Mouse (Mus musculus) olfactory bulb, adult 2 months (tissue): Measurements from ENCODE around the gene Zbtb9. TPM values are rescaled to one million over a fixed set of nuclear protein-coding genes. Genes with fewer than 3 reads are reported as not detected.

Experiments
- H3K27ac ChIP-seq: fragments of 200-500 bp; 2 replicates; pipeline ENCODE4 v1.5.1; 2012; ENCODE audit warnings: low read depth, low read length; ENCODE audit not compliant: insufficient read depth
- H3K4me1 ChIP-seq: fragments of 200-500 bp; 2 replicates; pipeline ENCODE4 v1.6.1; 2012; ENCODE audit warnings: low read length; ENCODE audit not compliant: control insufficient read depth, insufficient read depth
- H3K4me3 ChIP-seq: fragments of 200-500 bp; 2 replicates; pipeline ENCODE4 v1.5.1; 2012; ENCODE audit warnings: mild to moderate bottlenecking, low read depth, low read length, moderate library complexity; ENCODE audit not compliant: insufficient read depth
- CTCF ChIP-seq: fragments of 200-500 bp; IDR thresholded peaks from 2 replicates; pipeline ENCODE4 v1.5.1; 2012; ENCODE audit warnings: low read depth, mild to moderate bottlenecking, low read length, moderate library complexity; ENCODE audit not compliant: insufficient read depth
- POLR2A ChIP-seq: fragments of 200-500 bp; IDR thresholded peaks from 2 replicates; pipeline ENCODE4 v1.6.1; 2012; ENCODE audit warnings: mild to moderate bottlenecking, low read depth, low read length, moderate library complexity; ENCODE audit not compliant: insufficient read depth
- WGBS: fragments of 180-500 bp; shearing (Covaris S2); methylation state at CpG from one replicate; pipeline ENCODE4 v1.1.7; 2018; 5-methylcytosine and 5-hydroxymethylcytosine counted together
- polyA plus RNA-seq: library from polyadenylated mRNA; stranded (reverse); fragments of >200 nt; gene quantifications from 2 replicates; pipeline ENCODE4 v1.2.4, GENCODE M21; 2012; ENCODE audit warnings: low replicate concordance; ENCODE audit not compliant: missing spikeins, insufficient read depth, insufficient read length

The Zbtb9 gene
- polyA plus RNA-seq, 1 experiment: 109 TPM

DNA sequence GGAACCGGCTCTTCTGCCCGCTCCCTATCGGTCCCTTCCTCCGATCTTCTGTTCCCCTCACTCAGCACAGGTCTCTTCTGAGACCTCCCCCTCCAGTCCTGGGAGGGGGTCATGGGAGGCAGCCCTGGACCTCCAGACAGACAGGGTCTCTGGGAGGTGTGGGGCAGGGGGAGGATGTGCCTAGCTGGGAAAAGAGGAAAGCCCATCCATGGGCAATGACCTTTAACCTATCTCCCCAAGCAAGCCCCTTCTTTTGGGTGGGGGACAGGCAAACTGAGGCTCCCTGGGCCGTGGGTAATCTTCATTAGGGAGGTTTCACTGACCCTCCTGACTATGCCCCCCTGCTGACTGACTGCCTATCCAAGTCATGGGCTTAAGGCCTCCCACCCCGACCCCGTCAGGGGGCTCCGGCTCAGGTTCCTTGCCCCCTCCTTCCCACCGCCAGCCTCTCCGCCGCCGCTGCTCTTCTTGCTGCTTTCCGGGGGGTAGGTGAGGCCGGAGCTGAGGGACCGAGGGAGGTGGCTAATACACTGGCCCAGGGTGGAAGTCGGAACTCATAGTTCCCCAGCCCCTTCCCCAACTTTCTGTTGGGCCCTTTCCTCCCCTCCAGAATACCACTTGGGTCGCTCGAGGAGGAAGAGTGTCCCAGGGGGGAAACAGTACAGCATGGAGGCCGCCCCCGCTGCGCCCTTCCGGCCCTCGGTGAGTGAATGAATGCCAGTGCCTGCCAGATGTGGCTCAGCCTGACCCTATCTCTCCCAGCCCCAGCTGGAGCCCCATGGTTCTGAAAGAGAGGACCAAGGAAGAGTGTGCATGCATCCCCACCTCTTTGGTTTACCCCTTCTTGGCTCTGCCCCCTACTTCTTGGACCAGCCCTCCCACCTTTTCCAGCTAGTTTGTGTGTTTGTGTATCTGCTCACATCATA is 20.8 kb upstream of the Zbtb9 start:
- Histone ChIP-seq H3K4me3 (peak overlapping the region; percentile 65), H3K27ac (peak overlapping the region; percentile 96), H3K4me1 (peaks cover 52% of the 10 kb centered on the region)
- TF ChIP-seq CTCF (no peak), POLR2A (peak; percentile 10; the same call in 1 of the 2 replicates)
- 13% methylated on average over 23 of the region's 23 CpGs for WGBS

DNA sequence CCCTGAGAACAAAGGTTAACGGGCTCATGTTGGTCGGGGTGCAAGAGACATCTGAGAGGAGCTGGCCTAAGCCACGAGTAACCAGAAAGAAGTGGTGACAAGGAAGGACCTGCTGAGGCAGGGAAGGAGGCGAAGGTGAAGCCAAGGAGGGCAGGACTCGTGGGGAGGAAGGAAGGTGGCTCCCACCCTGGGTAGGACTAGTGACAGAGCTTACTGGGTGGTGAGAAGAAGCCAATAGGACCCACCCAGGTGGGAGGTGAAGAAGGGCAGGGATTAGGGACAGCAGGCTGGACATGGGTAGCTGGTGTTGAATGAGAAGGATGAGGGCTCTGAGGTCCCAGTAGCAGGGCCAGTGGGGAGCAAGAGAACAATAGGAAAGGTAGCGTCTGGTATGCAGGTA is 19.8 kb upstream of the Zbtb9 start:
- Histone ChIP-seq H3K4me3 (peak overlapping the region; percentile 65), H3K4me1 (peaks cover 56% of the 10 kb centered on the region), H3K27ac (peak overlapping the region; percentile 96)
- WGBS: 18% methylated on average over 6 of the region's 6 CpGs
- TF ChIP-seq POLR2A (no peak), CTCF (no peak)

DNA sequence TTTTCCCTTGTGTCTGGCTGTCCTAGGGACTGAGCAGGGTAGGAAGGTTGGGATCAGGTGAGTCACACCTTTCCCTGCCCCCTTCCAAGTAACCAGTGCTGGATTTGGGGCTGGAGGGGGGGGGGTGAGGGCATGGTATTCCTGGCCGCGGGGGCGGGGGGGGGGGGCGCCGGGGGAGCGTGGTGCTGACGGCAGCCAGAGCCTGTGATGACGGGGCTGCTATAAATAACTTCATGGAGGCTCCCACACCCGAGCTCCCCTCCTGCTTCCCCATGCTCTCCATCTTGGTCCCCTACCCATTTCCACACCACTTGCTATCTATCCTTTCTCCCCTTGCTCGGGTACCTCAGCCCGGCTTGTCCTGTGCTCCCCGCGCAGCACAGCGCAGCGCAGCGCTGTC is 19.2 kb upstream of the Zbtb9 start:
- 21% methylated on average over 13 of the region's 16 CpGs for WGBS
- Histone ChIP-seq H3K4me3 (peak overlapping the region; percentile 65), H3K27ac (peak overlapping the region; percentile 96), H3K4me1 (peaks cover 61% of the 10 kb centered on the region)
- TF ChIP-seq CTCF (no peak), POLR2A (no peak)

DNA sequence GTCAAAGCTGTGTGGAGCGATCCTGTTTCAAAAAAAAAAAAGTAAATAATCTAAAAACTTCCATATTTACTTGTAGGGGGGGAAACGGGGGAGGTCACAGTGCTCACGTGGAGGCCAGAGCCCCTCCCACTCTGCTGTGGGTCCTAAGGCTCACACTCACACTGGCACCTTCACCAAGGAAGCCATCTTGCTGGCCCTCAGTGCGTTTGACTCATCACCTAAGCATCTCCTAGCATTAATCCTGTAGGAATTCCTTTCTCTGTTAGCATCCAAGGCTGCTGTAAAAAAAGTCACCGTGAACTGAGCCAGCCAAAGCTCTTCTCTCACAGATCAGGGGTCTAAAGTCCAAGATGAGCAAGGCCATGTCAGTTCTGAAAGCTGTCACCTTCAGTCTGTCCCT is 16.7 kb upstream of the Zbtb9 start:
- peaks cover 74% of the 10 kb centered on the region for H3K4me1 ChIP-seq
- no peak overlapping the region for H3K4me3 ChIP-seq
- 0 out of 2 replicates have a peak overlapping the region, but pooled peaks have one; percentile 12 for H3K27ac ChIP-seq
- 65% methylated on average over 5 of the region's 5 CpGs for WGBS
- no peak for TF ChIP-seq POLR2A
- no peak for TF ChIP-seq CTCF

DNA sequence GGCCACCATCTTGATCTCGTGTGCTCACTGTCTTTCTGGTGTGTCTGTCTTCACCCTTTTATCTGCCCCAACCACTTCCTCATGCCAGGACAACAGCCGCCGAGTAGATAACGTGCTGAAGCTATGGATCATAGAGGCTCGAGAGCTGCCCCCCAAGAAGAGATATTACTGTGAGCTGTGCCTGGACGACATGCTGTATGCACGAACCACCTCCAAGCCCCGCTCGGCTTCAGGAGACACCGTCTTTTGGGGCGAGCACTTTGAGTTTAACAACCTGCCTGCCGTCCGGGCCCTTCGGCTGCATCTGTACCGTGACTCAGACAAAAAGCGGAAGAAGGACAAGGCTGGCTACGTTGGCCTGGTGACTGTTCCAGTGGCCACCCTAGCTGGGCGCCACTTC is 16.1 kb upstream of the Zbtb9 start:
- Histone ChIP-seq H3K4me1 (peaks cover 77% of the 10 kb centered on the region), H3K27ac (no peak overlapping the region), H3K4me3 (no peak overlapping the region)
- WGBS: 88% methylated on average over 18 of the region's 18 CpGs
- no peak for TF ChIP-seq POLR2A
- no peak for TF ChIP-seq CTCF

DNA sequence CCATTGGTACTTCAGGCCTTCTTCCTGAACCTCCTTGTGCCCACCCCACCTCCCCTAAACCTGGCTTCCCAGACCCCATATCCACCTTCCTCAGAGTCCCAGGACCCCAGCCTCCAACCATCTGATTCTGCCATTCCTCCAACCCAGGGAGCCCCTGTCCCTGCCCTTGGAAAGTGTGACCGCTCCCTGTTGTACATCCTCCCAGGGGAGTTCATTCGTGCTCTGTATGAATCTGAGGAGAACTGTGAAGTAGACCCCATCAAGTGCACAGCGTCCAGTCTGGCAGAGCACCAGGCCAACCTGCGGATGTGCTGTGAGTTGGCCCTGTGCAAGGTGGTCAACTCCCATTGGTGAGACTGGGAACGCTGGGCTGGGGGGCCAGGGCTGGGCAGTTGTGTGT is 15.1 kb upstream of the Zbtb9 start:
- H3K27ac ChIP-seq: no peak overlapping the region
- TF ChIP-seq CTCF (no peak), POLR2A (no peak)
- 89% methylated on average over 5 of the region's 5 CpGs for WGBS
- peaks cover 70% of the 10 kb centered on the region for H3K4me1 ChIP-seq
- H3K4me3 ChIP-seq: no peak overlapping the region

DNA sequence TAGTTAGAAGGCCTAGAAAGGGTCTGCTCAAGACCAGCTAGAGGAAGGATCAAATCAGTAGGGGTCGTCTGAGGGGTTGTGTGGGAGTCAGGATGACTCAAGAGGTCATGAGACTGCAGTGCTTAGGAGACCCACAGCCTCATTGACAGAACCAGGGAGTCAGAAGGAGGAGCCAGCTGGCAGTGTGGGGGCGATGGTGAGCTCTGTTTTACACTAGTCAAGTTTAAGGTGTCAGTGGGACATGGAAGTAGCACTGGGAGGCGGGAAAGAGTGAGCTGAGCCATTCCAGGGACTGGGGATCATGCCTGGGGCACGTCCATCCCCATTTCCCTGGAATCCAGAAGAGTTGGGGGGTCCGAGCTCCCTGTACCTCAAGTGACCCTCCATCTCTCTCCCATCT is 14.1 kb upstream of the Zbtb9 start:
- Histone ChIP-seq H3K4me1 (peaks cover 63% of the 10 kb centered on the region), H3K27ac (peak overlapping the region; percentile 72), H3K4me3 (no peak overlapping the region)
- 40% methylated on average over 5 of the region's 5 CpGs for WGBS
- no peak for TF ChIP-seq CTCF

DNA sequence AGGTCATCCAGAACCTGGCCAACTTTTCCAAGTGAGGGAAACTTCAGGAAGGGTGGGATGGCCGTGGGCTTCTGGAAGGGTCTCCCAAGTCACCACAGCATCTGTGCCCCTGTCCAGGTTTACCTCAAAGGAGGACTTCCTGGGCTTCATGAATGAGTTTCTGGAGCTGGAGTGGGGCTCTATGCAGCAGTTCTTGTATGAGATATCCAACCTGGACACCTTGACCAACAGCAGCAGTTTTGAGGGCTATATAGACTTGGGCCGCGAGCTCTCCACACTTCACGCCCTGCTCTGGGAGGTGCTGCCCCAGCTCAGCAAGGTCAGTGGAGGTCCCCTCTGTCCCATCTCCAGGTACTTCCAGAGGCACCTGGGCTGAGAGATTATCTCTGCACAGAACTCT is 13.2 kb upstream of the Zbtb9 start:
- 95% methylated on average over 4 of the region's 4 CpGs for WGBS
- no peak overlapping the region for H3K4me3 ChIP-seq
- no peak for TF ChIP-seq POLR2A
- no peak for TF ChIP-seq CTCF
- no peak overlapping the region for H3K27ac ChIP-seq
- peaks cover 66% of the 10 kb centered on the region for H3K4me1 ChIP-seq

DNA sequence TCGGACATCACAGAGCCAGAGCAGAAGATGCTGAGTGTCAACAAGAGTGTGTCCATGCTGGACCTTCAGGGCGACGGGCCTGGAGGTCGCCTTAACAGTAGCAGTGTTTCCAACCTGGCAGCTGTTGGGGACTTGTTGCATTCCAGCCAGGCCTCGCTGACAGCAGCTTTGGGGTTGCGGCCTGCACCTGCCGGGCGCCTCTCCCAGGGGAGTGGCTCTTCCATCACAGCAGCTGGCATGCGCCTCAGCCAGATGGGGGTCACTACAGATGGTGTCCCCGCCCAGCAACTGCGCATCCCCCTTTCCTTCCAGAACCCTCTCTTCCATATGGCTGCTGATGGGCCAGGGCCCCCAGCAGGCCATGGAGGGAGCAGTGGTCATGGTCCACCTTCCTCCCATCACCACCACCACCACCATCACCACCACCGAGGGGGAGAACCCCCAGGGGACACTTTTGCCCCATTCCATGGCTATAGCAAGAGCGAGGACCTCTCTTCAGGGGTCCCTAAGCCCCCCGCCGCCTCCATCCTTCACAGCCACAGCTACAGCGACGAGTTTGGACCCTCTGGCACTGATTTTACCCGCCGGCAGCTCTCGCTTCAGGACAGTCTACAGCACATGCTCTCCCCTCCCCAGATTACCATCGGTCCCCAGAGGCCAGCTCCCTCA is 11.3 kb upstream of the Zbtb9 start:
- TF ChIP-seq CTCF (no peak), POLR2A (no peak)
- 91% methylated on average over 21 of the region's 21 CpGs for WGBS

More for the DNA sequence above, 11.3 kb upstream of the Zbtb9 start:
- H3K4me1 ChIP-seq: peaks cover 62% of the 10 kb centered on the region
- H3K4me3 ChIP-seq: no peak overlapping the region
- H3K27ac ChIP-seq: no peak overlapping the region
